ENCODE assay signal across 22 mouse cellular contexts in the genomic region with DNA sequence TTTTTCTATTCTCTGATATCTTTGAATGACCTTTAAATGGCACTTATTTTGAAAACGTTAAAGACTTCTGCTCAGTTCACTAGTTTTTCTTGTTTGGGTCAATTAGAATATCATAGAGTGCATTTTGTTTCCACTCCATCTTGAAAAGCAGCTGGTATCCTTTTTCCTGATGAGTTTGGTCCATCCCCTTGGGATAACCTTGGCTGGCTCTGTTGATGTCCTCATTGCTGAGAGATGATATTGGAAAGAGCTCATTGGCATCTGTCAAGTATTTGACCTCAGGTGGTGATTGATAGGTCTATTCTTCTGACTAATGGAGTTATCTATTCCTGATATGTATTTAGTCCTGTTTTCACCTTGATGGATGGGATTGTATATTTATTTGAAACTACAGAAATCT.
DNase-seq lines count a peak whose midpoint lies in the region; ATAC-seq and TF ChIP-seq lines count a peak whose summit lies in the region.
"Had no signal": no experiment of that assay in that cellular context is flagged by ENCODE, and none has a peak within 500 bp of the region (broad histone marks: within the 10 kb centered on the region; RNA-seq: fewer than 3 reads in every experiment).

No protein-coding gene starts in this region.

- no peak overlapping the region for H3K4me2 ChIP-seq in kidney, embryonic 14.5 days (replicated peaks; ENCODE audit: low read depth, low read length)

- no peaks in the 10 kb centered on the region for H3K36me3 ChIP-seq in kidney, embryonic 14.5 days (ENCODE audit: control insufficient read depth, insufficient read depth, low read length)
- H3K36me3 ChIP-seq: G1E had no signal

- no peaks in the 10 kb centered on the region for H3K4me1 ChIP-seq in kidney, embryonic 14.5 days (ENCODE audit: control insufficient read depth, insufficient read depth, low read length)

- no peaks in the 10 kb centered on the region for H3K27me3 ChIP-seq in kidney, embryonic 14.5 days (ENCODE audit: control insufficient read depth, insufficient read depth, low read length)
- H3K27me3 ChIP-seq: CH12.LX, Patski had no signal

- no peak for TF ChIP-seq CTCF in left cerebral cortex, adult 2 months (IDR thresholded peaks at IDR 0.05)

- DNase-seq in cerebellum, postnatal 10 days, result peak; percentile 51 to 62
- no peak for DNase-seq in cerebellum, adult 9-11 months
- DNase-seq in cerebellum, postnatal 14 days, result peak; percentile 9 to 15
- DNase-seq in cerebellum, adult 11-12 months, result no peak
- DNase-seq in left cerebral cortex, postnatal 4 days, result peak; percentile 18
- DNase-seq in left cerebral cortex, adult 2 months (ENCODE audit: extremely low spot score in 1 of 2, low spot score in 2 of 2), result no peak
- DNase-seq in mesoderm, embryonic 11.5 days (ENCODE audit: low read depth, low spot score), result peak; percentile 13
- DNase-seq: adrenal gland, adult 2 months; adrenal gland, adult 8-10 months; adrenal gland, postnatal 10 days; adrenal gland, postnatal 14 days; adrenal gland, postnatal 25 days; adrenal gland, postnatal 36 days; B cell, adult 2 months; cerebellum, adult 11 months; cerebellum, adult 18-20 months had no signal

- no peak overlapping the region for H3K4me3 ChIP-seq in left cerebral cortex, adult 2 months
- H3K4me3 ChIP-seq in kidney, embryonic 14.5 days (ENCODE audit: low read length), result no peak overlapping the region

- no peak overlapping the region for H3K9ac ChIP-seq in kidney, embryonic 14.5 days (ENCODE audit: low read depth, low read length)

- H3K9me3 ChIP-seq in kidney, embryonic 14.5 days (ENCODE audit: control insufficient read depth, low read length), result no peaks in the 10 kb centered on the region

- ATAC-seq in kidney, embryonic 14.5 days (ENCODE audit: low FRiP score, low TSS enrichment), result no peak
- ATAC-seq: activated CD4-positive, CD25-positive, alpha-beta regulatory T cell, adult 4 months; CD4-positive, CD25-positive, alpha-beta regulatory T cell, adult 4 months; Patski had no signal

- intact Hi-C loops in left cerebral cortex, postnatal 4 days (cut with DNase I), result no loop called here
- intact Hi-C loops in left cerebral cortex, adult 2 months (cut with DNase I), result no loop called here

- H3K27ac ChIP-seq in left cerebral cortex, adult 2 months, result no peak overlapping the region
- H3K27ac ChIP-seq in kidney, embryonic 14.5 days (ENCODE audit: low read depth, low read length), result no peak overlapping the region

- WGBS in kidney, embryonic 14.5 days, result 83% methylated on average over 1 of the region's 1 CpGs

Comparison
In these comparisons a context has a peak if more than half of its experiments do, and no peak if none do; other contexts are left out.
1. DNase-seq: peak in cerebellum, postnatal 10 days (2 of 2), cerebellum, postnatal 14 days (2 of 2), left cerebral cortex, postnatal 4 days (single experiment) and mesoderm, embryonic 11.5 days (single experiment); none in cerebellum, adult 9-11 months (single experiment), cerebellum, adult 11-12 months (single experiment) and left cerebral cortex, adult 2 months (0 of 2).